Mouse (Mus musculus): ENCODE results near the gene Tex50. TPM values are rescaled to one million over a fixed set of nuclear protein-coding genes. Genes with fewer than 3 reads are reported as not detected.

Gene Tex50
- total RNA-seq (2023; ENCODE audit: inconsistent age) = not detected in 4 replicates

DNA sequence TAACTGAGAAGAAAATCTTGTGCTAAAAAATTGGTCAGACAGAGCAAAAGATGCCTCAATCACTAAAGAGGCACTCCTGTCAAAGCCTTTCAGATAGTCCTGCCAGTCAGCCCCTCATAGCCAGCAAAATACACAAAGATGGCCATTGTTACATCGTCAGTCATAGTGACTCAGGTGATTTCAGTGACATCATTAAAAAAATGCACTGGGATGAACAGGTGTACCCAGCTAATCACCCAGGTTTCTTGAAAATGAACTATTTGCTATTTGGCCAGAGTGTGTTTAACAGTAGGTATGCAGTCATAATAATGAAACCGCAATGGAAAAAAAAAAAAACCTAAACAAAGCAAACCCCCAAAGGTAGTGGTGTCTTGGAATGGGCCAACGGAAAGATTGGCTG is at the start of gene Tex50:
Gene Tex50, minus strand, starts transcription at position 101 of the 400 bp plus-strand sequence.

DNA sequence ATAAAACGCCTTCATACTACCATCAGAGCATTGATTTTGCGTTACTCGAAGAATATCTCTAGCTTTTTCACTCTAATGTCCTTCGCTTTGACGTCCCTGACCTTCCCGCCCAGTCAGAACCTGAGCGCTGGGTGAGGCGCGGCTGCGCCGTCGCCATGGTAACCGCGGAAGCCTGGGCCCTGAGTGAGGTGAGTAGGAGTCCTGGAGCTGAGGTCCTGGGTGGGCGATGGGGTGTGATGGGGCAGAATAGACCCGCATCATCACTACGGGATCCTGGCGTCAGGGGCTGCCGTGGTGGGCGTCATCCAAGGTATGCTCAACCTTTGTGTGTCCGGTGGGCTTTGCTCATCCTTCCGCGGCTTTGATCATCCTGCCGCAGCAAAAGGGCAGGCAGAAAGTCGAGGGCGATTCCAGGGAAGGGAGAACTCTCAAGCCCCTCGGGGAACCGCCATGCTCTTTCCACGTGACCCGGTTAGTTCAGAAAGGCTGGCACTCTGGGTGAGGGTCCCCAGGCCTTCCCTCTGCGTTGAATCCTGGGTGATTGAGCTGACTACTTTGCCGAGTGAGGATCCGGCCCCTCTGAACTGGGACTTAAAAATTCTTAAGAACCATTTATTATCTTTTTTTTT is 16.5 kb downstream of the Tex50 start, which contains the start of gene Ankrd45:
Gene Ankrd45, plus strand, starts transcription at position 161 of the 629 bp plus-strand sequence.

DNA sequence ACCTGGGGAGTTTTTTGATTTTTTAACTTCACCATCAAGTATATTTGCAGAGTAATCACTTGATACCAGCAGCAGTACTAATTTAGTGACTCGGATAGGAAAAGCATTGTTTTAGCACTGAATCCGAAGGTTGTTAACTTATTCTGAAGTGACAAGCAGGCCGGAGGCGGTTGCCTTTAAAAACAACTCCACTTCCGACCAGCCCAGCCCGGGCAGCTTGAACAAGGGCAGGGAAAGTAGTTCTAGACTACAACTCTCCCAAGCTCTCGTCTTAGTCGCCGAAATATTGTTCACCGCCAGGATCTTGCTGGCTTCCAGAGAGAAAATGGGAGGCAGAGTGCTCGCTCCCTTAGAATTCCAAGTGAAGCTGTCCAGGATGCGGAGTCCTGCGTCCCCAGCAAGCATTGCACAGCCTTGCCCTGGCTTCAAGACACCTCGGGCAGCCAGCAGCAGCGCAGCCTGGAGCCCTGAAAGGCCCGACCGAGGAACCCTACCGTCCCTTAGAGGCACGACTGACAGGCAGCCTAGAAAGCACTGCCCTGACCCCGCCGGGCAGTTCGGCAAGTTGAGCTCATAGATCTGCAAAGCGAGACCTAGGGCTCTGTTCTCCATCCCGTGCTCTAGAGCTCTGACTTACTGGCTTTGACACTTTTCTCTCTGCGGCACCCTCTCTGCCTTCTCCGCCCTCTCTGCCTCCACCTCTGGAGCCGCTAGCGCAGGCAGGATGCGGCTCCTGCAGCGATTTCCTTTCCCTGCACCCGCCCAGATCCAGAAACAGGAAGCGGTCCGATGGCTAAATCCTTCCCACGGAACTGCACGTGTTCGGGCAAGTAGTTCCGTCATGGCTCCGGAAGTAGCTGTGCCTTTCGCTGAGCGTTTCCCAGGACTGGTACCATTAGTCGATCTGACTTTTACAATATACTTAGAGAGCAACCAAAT is 28.1 kb downstream of the Tex50 start, which contains the start of gene Klhl20:
Gene Klhl20, minus strand, starts transcription at position 786 of the 939 bp plus-strand sequence.

Other genes with a start within 250 kb of the Tex50 start
- 2.7 to 4.2 TPM (median 3.2 TPM) in 4 replicates for gene Serpinc1, start 180.7 kb downstream of the Tex50 start, total RNA-seq (2023; ENCODE audit: inconsistent age)
- gene Zbtb37, start 124.5 kb downstream of the Tex50 start, total RNA-seq (2023; ENCODE audit: inconsistent age) = 38.6 to 54.3 TPM (median 46.1 TPM) in 4 replicates
- 12.5 to 17.8 TPM (median 15.6 TPM) in 4 replicates for gene Dars2, start 88.7 kb downstream of the Tex50 start, total RNA-seq (2023; ENCODE audit: inconsistent age)
- 7.4 to 11.5 TPM (median 8.2 TPM) in 4 replicates for gene Cenpl, start 88.6 kb downstream of the Tex50 start, total RNA-seq (2023; ENCODE audit: inconsistent age)
- gene Klhl20, start 27.8 kb downstream of the Tex50 start, total RNA-seq (2023; ENCODE audit: inconsistent age) = 23.8 to 29.2 TPM (median 25.8 TPM) in 4 replicates
- gene Ankrd45, start 16.6 kb downstream of the Tex50 start, total RNA-seq (2023; ENCODE audit: inconsistent age) = not detected in 4 replicates
- 105 to 110 TPM (median 109 TPM) in 4 replicates for gene Prdx6, start 91.9 kb upstream of the Tex50 start, total RNA-seq (2023; ENCODE audit: inconsistent age)
- gene Tnfsf4, start 236.1 kb upstream of the Tex50 start, total RNA-seq (2023; ENCODE audit: inconsistent age) = not detected in 4 replicates